Mouse (Mus musculus): ENCODE results near the gene Acvrl1. TPM values are rescaled to one million over a fixed set of nuclear protein-coding genes. Genes with fewer than 3 reads are reported as not detected.
A peak's percentile ranks its signal among the peaks of the same experiment; 100 is the strongest.
"Not testable (repeated sequence)": the region's sequence is repeated elsewhere in the genome, so short reads cannot be mapped to it uniquely, and the experiment has no call there.

Acvrl1 gene
- polyA plus RNA-seq, 1 experiment from 2014 or later, result 5.2 TPM

GRCm38 (mm10) chr15:101093988-101094387 is 34.3 kb upstream of the Acvrl1 start:
- Histone ChIP-seq H3K27ac (0 out of 2 replicates have a peak overlapping the region, but pooled peaks have one; percentile 5), H3K36me3 (no peaks in the 10 kb centered on the region), H3K27me3 (ENCODE audit: insufficient read depth, poor library complexity, severe bottlenecking) (peaks cover 34% of the 10 kb centered on the region), H3K9me3 (no peaks in the 10 kb centered on the region), H3K4me1 (peaks cover 53% of the 10 kb centered on the region), H3K4me3 (no peak overlapping the region)
- DNase-seq (ENCODE audit: low spot score), result no peak
- 45% methylated on average over 6 of the region's 6 CpGs for WGBS

- no peak overlapping the region for H3K4me3 ChIP-seq
- no peak for DNase-seq (ENCODE audit: low spot score)
- no peaks in the 10 kb centered on the region for H3K36me3 ChIP-seq
- H3K9me3 ChIP-seq, result no peaks in the 10 kb centered on the region
- H3K27ac ChIP-seq, result 0 out of 2 replicates have a peak overlapping the region, but pooled peaks have one; percentile 5
- H3K4me1 ChIP-seq, result peaks cover 53% of the 10 kb centered on the region
- whole genome bisulfite sequencing, result 50% methylated on average over 9 of the region's 9 CpGs
- peaks cover 40% of the 10 kb centered on the region for H3K27me3 ChIP-seq (ENCODE audit: insufficient read depth, poor library complexity, severe bottlenecking)
Measured at GRCm38 (mm10) chr15:101094979-101095378, 33.3 kb upstream of the Acvrl1 start.

- WGBS, result 74% methylated on average over 3 of the region's 3 CpGs
- H3K4me3 ChIP-seq, result no peak overlapping the region
- no peak overlapping the region for H3K27ac ChIP-seq
- H3K4me1 ChIP-seq, result peaks cover 53% of the 10 kb centered on the region
- H3K36me3 ChIP-seq, result no peaks in the 10 kb centered on the region
- H3K9me3 ChIP-seq, result no peaks in the 10 kb centered on the region
- DNase-seq (ENCODE audit: low spot score), result no peak
- H3K27me3 ChIP-seq (ENCODE audit: insufficient read depth, poor library complexity, severe bottlenecking), result peaks cover 40% of the 10 kb centered on the region
Measured at GRCm38 (mm10) chr15:101095392-101095791, 32.9 kb upstream of the Acvrl1 start.

- no peaks in the 10 kb centered on the region for H3K9me3 ChIP-seq
- H3K4me1 ChIP-seq, result peaks cover 38% of the 10 kb centered on the region
- 3% methylated on average over 28 of the region's 28 CpGs for WGBS
- DNase-seq (ENCODE audit: low spot score), result no peak
- no peaks in the 10 kb centered on the region for H3K36me3 ChIP-seq
- H3K4me3 ChIP-seq, result peak overlapping the region; percentile 43
- peak overlapping the region; percentile 67 for H3K27ac ChIP-seq
- peaks cover 36% of the 10 kb centered on the region for H3K27me3 ChIP-seq (ENCODE audit: insufficient read depth, poor library complexity, severe bottlenecking)
Measured at GRCm38 (mm10) chr15:101097985-101098651, 30.2 kb upstream of the Acvrl1 start.

- 48% methylated on average over 3 of the region's 3 CpGs for WGBS
- H3K4me3 ChIP-seq, result no peak overlapping the region
- peaks cover 32% of the 10 kb centered on the region for H3K27me3 ChIP-seq (ENCODE audit: insufficient read depth, poor library complexity, severe bottlenecking)
- peaks cover 18% of the 10 kb centered on the region for H3K4me1 ChIP-seq
- H3K9me3 ChIP-seq, result no peaks in the 10 kb centered on the region
- H3K36me3 ChIP-seq, result no peaks in the 10 kb centered on the region
- DNase-seq (ENCODE audit: low spot score), result no peak
- no peak overlapping the region for H3K27ac ChIP-seq
Measured at GRCm38 (mm10) chr15:101100996-101101395, 27.3 kb upstream of the Acvrl1 start.

- H3K9me3 ChIP-seq, result no peaks in the 10 kb centered on the region
- H3K4me1 ChIP-seq, result peaks cover 6% of the 10 kb centered on the region
- H3K36me3 ChIP-seq, result no peaks in the 10 kb centered on the region
- H3K27me3 ChIP-seq (ENCODE audit: insufficient read depth, poor library complexity, severe bottlenecking), result peaks cover 18% of the 10 kb centered on the region
- H3K4me3 ChIP-seq, result no peak overlapping the region
- no peak for DNase-seq (ENCODE audit: low spot score)
- no peak overlapping the region for H3K27ac ChIP-seq
- WGBS, result 78% methylated on average over 9 of the region's 9 CpGs
Measured at GRCm38 (mm10) chr15:101103605-101104304, 24.6 kb upstream of the Acvrl1 start.

GRCm38 (mm10) chr15:101105496-101105994 is 22.8 kb upstream of the Acvrl1 start:
- Histone ChIP-seq H3K36me3 (no peaks in the 10 kb centered on the region), H3K4me3 (no peak overlapping the region)
- no peak for DNase-seq (ENCODE audit: low spot score)

GRCm38 (mm10) chr15:101106011-101106410 is 22.3 kb upstream of the Acvrl1 start:
- no peak overlapping the region for H3K27ac ChIP-seq
- H3K4me1 ChIP-seq, result peaks cover 6% of the 10 kb centered on the region
- no peaks in the 10 kb centered on the region for H3K36me3 ChIP-seq
- DNase-seq (ENCODE audit: low spot score), result no peak
- no peaks in the 10 kb centered on the region for H3K9me3 ChIP-seq
- H3K27me3 ChIP-seq (ENCODE audit: insufficient read depth, poor library complexity, severe bottlenecking), result peaks cover 7% of the 10 kb centered on the region
- WGBS, result 87% methylated on average over 10 of the region's 10 CpGs
- no peak overlapping the region for H3K4me3 ChIP-seq

More at GRCm38 (mm10) chr15:101105496-101105994, 22.8 kb upstream of the Acvrl1 start:
- peaks cover 6% of the 10 kb centered on the region for H3K4me1 ChIP-seq
- peaks cover 10% of the 10 kb centered on the region; the same call in 1 of the 2 replicates for H3K27me3 ChIP-seq (ENCODE audit: insufficient read depth, poor library complexity, severe bottlenecking)
- WGBS, result 18% methylated on average over 12 of the region's 12 CpGs
- no peaks in the 10 kb centered on the region for H3K9me3 ChIP-seq
- no peak overlapping the region for H3K27ac ChIP-seq

- peaks cover 6% of the 10 kb centered on the region for H3K4me1 ChIP-seq
- DNase-seq (ENCODE audit: low spot score), result no peak
- no peaks in the 10 kb centered on the region for H3K9me3 ChIP-seq
- H3K27me3 ChIP-seq (ENCODE audit: insufficient read depth, poor library complexity, severe bottlenecking), result peaks cover 16% of the 10 kb centered on the region
- no peak overlapping the region for H3K27ac ChIP-seq
- WGBS, result 81% methylated on average over 5 of the region's 5 CpGs
- no peaks in the 10 kb centered on the region for H3K36me3 ChIP-seq
- H3K4me3 ChIP-seq, result no peak overlapping the region
Measured at GRCm38 (mm10) chr15:101107906-101108671, 20.2 kb upstream of the Acvrl1 start.

GRCm38 (mm10) chr15:101113176-101113575 is 15.1 kb upstream of the Acvrl1 start:
- H3K4me1 ChIP-seq, result peaks cover 2% of the 10 kb centered on the region; the same call in 1 of the 2 replicates
- peaks cover 20% of the 10 kb centered on the region for H3K27me3 ChIP-seq (ENCODE audit: insufficient read depth, poor library complexity, severe bottlenecking)
- WGBS, result 75% methylated on average over 8 of the region's 8 CpGs
- no peak overlapping the region for H3K4me3 ChIP-seq
- no peaks in the 10 kb centered on the region for H3K9me3 ChIP-seq
- DNase-seq (ENCODE audit: low spot score), result no peak
- H3K27ac ChIP-seq, result no peak overlapping the region
- H3K36me3 ChIP-seq, result no peaks in the 10 kb centered on the region

- H3K27ac ChIP-seq; DNase-seq (ENCODE audit: low spot score); H3K36me3 ChIP-seq; H3K4me3 ChIP-seq; H3K9me3 ChIP-seq; H3K4me1 ChIP-seq: not testable (repeated sequence)
- 79% methylated on average over 2 of the region's 2 CpGs for WGBS
- peaks cover 21% of the 10 kb centered on the region for H3K27me3 ChIP-seq (ENCODE audit: insufficient read depth, poor library complexity, severe bottlenecking)
Measured at GRCm38 (mm10) chr15:101113778-101114177, 14.5 kb upstream of the Acvrl1 start.

- no peak within 1 kb of the TSS for H3K4me3 ChIP-seq
- H3K36me3 ChIP-seq, result no peaks in the 10 kb centered on the region
- no peak within 1 kb of the TSS for H3K27ac ChIP-seq
- H3K4me1 ChIP-seq, result peaks cover 18% of the 10 kb centered on the region
- H3K27me3 ChIP-seq (ENCODE audit: insufficient read depth, poor library complexity, severe bottlenecking), result peaks cover 34% of the 10 kb centered on the region
- DNase-seq (ENCODE audit: low spot score), result no peak
- no peaks in the 10 kb centered on the region for H3K9me3 ChIP-seq
- 76% methylated on average over 5 of the region's 5 CpGs for WGBS
Measured at GRCm38 (mm10) chr15:101115511-101116110, 12.7 kb upstream of the Acvrl1 start, which contains the start of gene Ankrd33. TSS of gene Ankrd33 (plus strand) at chr15:101115755.

Measured in heart, embryonic 10.5 days (tissue).